Comparison of ENCODE assay signal across 8 mouse cellular contexts in genomic region chr10:79958140-79958816, GRCm38 (mm10). TPM values are rescaled to one million over a fixed set of nuclear protein-coding genes. Genes with fewer than 3 reads are reported as not detected.
DNase-seq lines count a peak whose midpoint lies in the region; ATAC-seq and TF ChIP-seq lines count a peak whose summit lies in the region.

No protein-coding gene starts in this region.

- peaks cover 38% of the 10 kb centered on the region for H3K27me3 ChIP-seq in hindbrain, embryonic 10.5 days (ENCODE audit: insufficient read depth, poor library complexity, severe bottlenecking)
- H3K27me3 ChIP-seq in hindbrain, embryonic 16.5 days (replicated peaks; ENCODE audit: control insufficient read depth, insufficient read depth, low read length): no peaks in the 10 kb centered on the region
- no peaks in the 10 kb centered on the region for H3K27me3 ChIP-seq in small intestine, adult 2 months (ENCODE audit: control insufficient read depth, insufficient read depth, low read length)

- peaks cover 32% of the 10 kb centered on the region for H3K36me3 ChIP-seq in hindbrain, embryonic 10.5 days
- peaks cover 7% of the 10 kb centered on the region; the same call in 1 of the 2 replicates for H3K36me3 ChIP-seq in hindbrain, embryonic 16.5 days (ENCODE audit: control insufficient read depth, insufficient read depth, low read length)
- peaks cover 5% of the 10 kb centered on the region for H3K36me3 ChIP-seq in small intestine, adult 2 months (ENCODE audit: control insufficient read depth, insufficient read depth, low read length)

- no peaks in the 10 kb centered on the region for H3K9me3 ChIP-seq in hindbrain, embryonic 10.5 days
- no peaks in the 10 kb centered on the region for H3K9me3 ChIP-seq in hindbrain, embryonic 16.5 days (ENCODE audit: control insufficient read depth, low read length)

- WGBS in hindbrain, embryonic 10.5 days: 11% methylated on average over 21 of the region's 21 CpGs
- WGBS in hindbrain, embryonic 16.5 days: 12% methylated on average over 21 of the region's 21 CpGs
- WGBS in small intestine, adult 2 months: 6% methylated on average over 21 of the region's 21 CpGs

- no peak overlapping the region for H3K9ac ChIP-seq in hindbrain, embryonic 16.5 days (ENCODE audit: low read depth, low read length)

- no peak for TF ChIP-seq POLR2A in small intestine, adult 2 months (IDR thresholded peaks at IDR 0.05; ENCODE audit: low read depth, low read length)

- intact Hi-C loops in gastrocnemius, adult 2 months (cut with DNase I): loop anchor here (1.0 to 5.0 kb wide), 3 partner anchors 33 to 121 kb away; no protein-coding TSS in a partner anchor
- intact Hi-C loops in left cerebral cortex, postnatal 25 days (cut with DNase I): loop anchor here (1.0 to 5.0 kb wide), 2 partner anchors 33 to 66 kb away; partner anchors contain the start of gene Cfd

- ATAC-seq in hindbrain, embryonic 16.5 days: no peak

- peak; percentile 84 for DNase-seq in hindbrain, embryonic 10.5 days (ENCODE audit: low spot score)
- peak; percentile 89 for DNase-seq in cerebellum, postnatal 10 days
- peak; percentile 85 for DNase-seq in gastrocnemius, adult 2 months
- peak; percentile 88 for DNase-seq in induced T-regulatory cell, adult 2 months (ENCODE audit: low read depth)
- peak; percentile 57 to 75 for DNase-seq in left cerebral cortex, postnatal 25 days (ENCODE audit: low spot score in 2 of 2)
- DNase-seq in mesoderm, embryonic 11.5 days (ENCODE audit: low read depth, low spot score): peak; percentile 81

- H3K4me3 ChIP-seq in hindbrain, embryonic 10.5 days: peak overlapping the region; percentile 30
- no peak overlapping the region for H3K4me3 ChIP-seq in hindbrain, embryonic 16.5 days (ENCODE audit: low read length)
- peak overlapping the region; percentile 58 for H3K4me3 ChIP-seq in gastrocnemius, adult 2 months
- H3K4me3 ChIP-seq in small intestine, adult 2 months (ENCODE audit: low read depth, low read length): peak overlapping the region; percentile 38

- H3K27ac ChIP-seq in hindbrain, embryonic 10.5 days: peak overlapping the region; percentile 60; the same call in 1 of the 2 replicates
- no peak overlapping the region for H3K27ac ChIP-seq in hindbrain, embryonic 16.5 days (ENCODE audit: low read depth, low read length)
- peak overlapping the region; percentile 74 for H3K27ac ChIP-seq in gastrocnemius, adult 2 months
- H3K27ac ChIP-seq in small intestine, adult 2 months (ENCODE audit: insufficient read depth, low read depth, low read length): no peak overlapping the region

- H3K4me1 ChIP-seq in hindbrain, embryonic 10.5 days (replicated peaks): peaks cover 43% of the 10 kb centered on the region
- H3K4me1 ChIP-seq in hindbrain, embryonic 16.5 days (ENCODE audit: control insufficient read depth, insufficient read depth, low read depth, low read length): peaks cover 9% of the 10 kb centered on the region
- peaks cover 2% of the 10 kb centered on the region for H3K4me1 ChIP-seq in small intestine, adult 2 months (ENCODE audit: control insufficient read depth, insufficient read depth, insufficient read length, low read length)

- TF ChIP-seq CTCF in gastrocnemius, adult 2 months (IDR thresholded peaks at IDR 0.05): peak; percentile 99
- peak; percentile 93 for TF ChIP-seq CTCF in small intestine, adult 2 months (IDR thresholded peaks at IDR 0.05; ENCODE audit: extremely low read depth, insufficient read length, insufficient replicate concordance, low read depth, low read length)

- no peak overlapping the region for H3K4me2 ChIP-seq in hindbrain, embryonic 16.5 days (ENCODE audit: low read length)

RNA-seq across cellular contexts. Expression of gene Wdr18, which starts 1.7 kb away (rescaled TPM):
- polyA plus RNA-seq in hindbrain, embryonic 10.5 days (2016; fragmentation: Nextera tagmentation; extraction: Ambion mirVana): 128 and 140 TPM in 2 replicates
- 97.7 and 102 TPM in 2 replicates for polyA plus RNA-seq in hindbrain, embryonic 16.5 days (2015; fragmentation: Nextera tagmentation; extraction: Ambion mirVana)
- total RNA-seq in gastrocnemius, adult 2 months (2021): 10 to 100 TPM; 19.7 to 22.0 TPM
- total RNA-seq in left cerebral cortex, postnatal 25 days (2021): 10 to 100 TPM; 41.1 to 49.9 TPM
- polyA plus RNA-seq in small intestine, adult 2 months (2012; rRNA removed): 34.8 and 44.6 TPM in 2 replicates

RNA-seq across cellular contexts. Expression of gene Grin3b, which starts 12.2 kb away (rescaled TPM):
- polyA plus RNA-seq in hindbrain, embryonic 10.5 days (2016; fragmentation: Nextera tagmentation; extraction: Ambion mirVana): 0.35 TPM in 2 replicates
- 0.45 and 0.46 TPM in 2 replicates for polyA plus RNA-seq in hindbrain, embryonic 16.5 days (2015; fragmentation: Nextera tagmentation; extraction: Ambion mirVana)
- total RNA-seq in gastrocnemius, adult 2 months (2021): under 1 TPM; 0.25 to 0.28 TPM
- total RNA-seq in left cerebral cortex, postnatal 25 days (2021): under 1 TPM; 0.14 to 0.23 TPM
- polyA plus RNA-seq in small intestine, adult 2 months (2012; rRNA removed): not detected in 2 replicates

RNA-seq across cellular contexts. Expression of gene Tmem259, which starts 25.9 kb away (rescaled TPM):
- polyA plus RNA-seq in hindbrain, embryonic 10.5 days (2016; fragmentation: Nextera tagmentation; extraction: Ambion mirVana): 11.8 and 13.1 TPM in 2 replicates
- 11.7 and 17.4 TPM in 2 replicates for polyA plus RNA-seq in hindbrain, embryonic 16.5 days (2015; fragmentation: Nextera tagmentation; extraction: Ambion mirVana)
- 10 to 100 TPM; 70.9 to 75.1 TPM for total RNA-seq in gastrocnemius, adult 2 months (2021)
- 100 to 1,000 TPM; 123 to 124 TPM for total RNA-seq in left cerebral cortex, postnatal 25 days (2021)
- polyA plus RNA-seq in small intestine, adult 2 months (2012; rRNA removed): 225 and 441 TPM in 2 replicates

RNA-seq across cellular contexts. Expression of gene Cnn2, which starts 30.1 kb away (rescaled TPM):
- polyA plus RNA-seq in hindbrain, embryonic 10.5 days (2016; fragmentation: Nextera tagmentation; extraction: Ambion mirVana): 201 and 223 TPM in 2 replicates
- 30.5 and 38.9 TPM in 2 replicates for polyA plus RNA-seq in hindbrain, embryonic 16.5 days (2015; fragmentation: Nextera tagmentation; extraction: Ambion mirVana)
- 1 to 10 TPM; 3.9 to 9.7 TPM for total RNA-seq in gastrocnemius, adult 2 months (2021)
- total RNA-seq in left cerebral cortex, postnatal 25 days (2021): 1 to 10 TPM; 6.0 to 8.2 TPM
- polyA plus RNA-seq in small intestine, adult 2 months (2012; rRNA removed): 49.9 and 72.8 TPM in 2 replicates

RNA-seq across cellular contexts. Expression of gene Arid3a, which starts 31.4 kb away (rescaled TPM):
- polyA plus RNA-seq in hindbrain, embryonic 10.5 days (2016; fragmentation: Nextera tagmentation; extraction: Ambion mirVana): 11.1 and 15.0 TPM in 2 replicates
- polyA plus RNA-seq in hindbrain, embryonic 16.5 days (2015; fragmentation: Nextera tagmentation; extraction: Ambion mirVana): 1.6 and 1.7 TPM in 2 replicates
- 1 to 10 TPM; 1.8 to 2.1 TPM for total RNA-seq in gastrocnemius, adult 2 months (2021)
- 1 to 10 TPM; 5.4 to 8.6 TPM for total RNA-seq in left cerebral cortex, postnatal 25 days (2021)
- polyA plus RNA-seq in small intestine, adult 2 months (2012; rRNA removed): 10.7 and 23.9 TPM in 2 replicates

Comparison
In these comparisons a context has a peak if more than half of its experiments do, and no peak if none do; other contexts are left out.
1. H3K27ac ChIP-seq: peak in hindbrain, embryonic 10.5 days (single experiment) and gastrocnemius, adult 2 months (single experiment); none in hindbrain, embryonic 16.5 days (single experiment) and small intestine, adult 2 months (single experiment).
2. RNA of gene Tmem259, which starts 25.9 kb away (polyA plus RNA-seq): 225 to 441 TPM in small intestine, adult 2 months; 11.8 to 13.1 TPM in hindbrain, embryonic 10.5 days and 11.7 to 17.4 TPM in hindbrain, embryonic 16.5 days; every median in the first group is over 10 times any median in the second.
3. Peak in every context shown above with its lines, with median percentiles within 50 percentile points of each other: DNase-seq.